Mouse (Mus musculus): Measurements from ENCODE around the gene Bax. TPM values are rescaled to one million over a fixed set of nuclear protein-coding genes. Genes with fewer than 3 reads are reported as not detected.
"Not testable (repeated sequence)": the region's sequence is repeated elsewhere in the genome, so short reads cannot be mapped to it uniquely, and the experiment has no call there.

The Bax gene
- polyA plus RNA-seq, 1 experiment = 20.1 TPM

DNA sequence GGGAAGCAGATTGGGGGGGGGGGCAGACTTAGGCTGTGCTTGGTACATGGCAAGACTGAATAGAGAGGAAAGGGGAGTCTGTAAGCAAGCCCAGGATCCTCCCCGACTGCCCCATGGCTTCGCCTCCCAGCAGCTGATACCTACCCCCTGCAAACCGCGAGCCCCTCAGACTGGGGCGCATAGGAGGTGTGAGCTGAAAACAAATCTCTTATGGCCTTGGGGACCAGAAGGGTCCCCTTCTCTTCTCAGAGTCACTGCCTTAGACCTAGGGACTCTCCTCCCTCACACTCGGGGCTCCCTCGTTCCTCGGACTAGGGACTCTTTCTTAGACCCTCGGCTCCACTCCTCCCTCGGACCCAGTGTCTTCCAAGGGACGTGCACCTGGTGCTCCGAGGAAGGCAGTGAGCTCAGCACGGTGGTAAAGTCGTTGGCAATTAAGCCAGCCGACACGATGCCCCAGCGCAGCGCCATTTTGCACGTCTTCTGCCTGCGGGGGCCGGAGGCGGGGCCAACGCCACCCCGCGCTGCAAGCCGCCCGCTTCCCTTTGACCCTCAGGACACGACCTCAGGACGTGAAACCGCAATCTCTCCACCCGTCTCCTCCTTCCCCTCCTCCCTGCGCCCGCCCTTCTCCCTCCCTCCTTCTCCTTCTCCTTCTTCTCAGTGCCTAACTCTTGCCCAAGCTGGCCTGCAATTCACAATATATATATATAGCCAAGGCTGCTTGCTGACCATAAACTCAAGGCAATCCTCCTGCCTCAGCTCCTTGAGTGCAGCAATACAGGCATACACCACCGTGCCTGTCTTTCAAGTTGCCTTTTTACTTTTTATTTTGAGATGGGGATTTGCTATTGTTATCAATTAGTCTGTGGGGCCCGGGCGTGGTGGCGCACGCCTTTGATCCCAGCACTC lies 21.9 kb upstream of the Bax start, which contains the start of gene Dhdh:
Dhdh (minus strand) TSS at position 513 of the 912 bp plus-strand sequence.
- Histone ChIP-seq H3K27ac (replicated peaks; ENCODE audit: low read depth, low read length) (peak within 1 kb of the TSS; percentile 82), H3K4me1 (ENCODE audit: control insufficient read depth, insufficient read depth, insufficient read length, low read length) (peaks cover 4% of the 10 kb centered on the region; the same call in 1 of the 2 replicates), H3K4me3 (ENCODE audit: insufficient read depth, low read depth, low read length) (peak within 1 kb of the TSS; percentile 91)

DNA sequence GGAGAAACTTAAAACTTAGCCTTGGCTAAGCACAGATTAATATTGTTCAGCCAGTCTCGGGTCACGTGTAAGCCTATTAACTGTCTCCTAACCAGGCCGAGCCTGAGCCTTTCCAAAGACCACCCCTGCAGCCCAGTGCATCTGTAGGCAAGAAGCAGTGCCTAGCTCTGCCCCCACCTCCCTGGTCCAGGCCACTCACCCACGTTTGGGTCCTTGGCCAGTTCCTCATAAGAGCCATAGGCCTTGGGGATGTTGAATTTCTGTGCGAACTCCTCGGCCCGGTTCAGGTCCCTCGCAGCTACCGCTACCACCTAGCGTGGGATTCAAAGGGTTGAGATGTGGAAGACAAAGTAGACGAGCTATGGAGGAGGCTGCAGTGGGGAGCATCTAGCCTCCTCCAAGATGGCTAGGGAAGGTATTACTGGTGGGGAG lies 21.2 kb upstream of the Bax start:
- H3K4me1 ChIP-seq (ENCODE audit: control insufficient read depth, insufficient read depth, insufficient read length, low read length) = peaks cover 4% of the 10 kb centered on the region; the same call in 1 of the 2 replicates
- H3K4me3 ChIP-seq (ENCODE audit: insufficient read depth, low read depth, low read length) = peak overlapping the region; percentile 91
- H3K27ac ChIP-seq (replicated peaks; ENCODE audit: low read depth, low read length) = peak overlapping the region; percentile 66

DNA sequence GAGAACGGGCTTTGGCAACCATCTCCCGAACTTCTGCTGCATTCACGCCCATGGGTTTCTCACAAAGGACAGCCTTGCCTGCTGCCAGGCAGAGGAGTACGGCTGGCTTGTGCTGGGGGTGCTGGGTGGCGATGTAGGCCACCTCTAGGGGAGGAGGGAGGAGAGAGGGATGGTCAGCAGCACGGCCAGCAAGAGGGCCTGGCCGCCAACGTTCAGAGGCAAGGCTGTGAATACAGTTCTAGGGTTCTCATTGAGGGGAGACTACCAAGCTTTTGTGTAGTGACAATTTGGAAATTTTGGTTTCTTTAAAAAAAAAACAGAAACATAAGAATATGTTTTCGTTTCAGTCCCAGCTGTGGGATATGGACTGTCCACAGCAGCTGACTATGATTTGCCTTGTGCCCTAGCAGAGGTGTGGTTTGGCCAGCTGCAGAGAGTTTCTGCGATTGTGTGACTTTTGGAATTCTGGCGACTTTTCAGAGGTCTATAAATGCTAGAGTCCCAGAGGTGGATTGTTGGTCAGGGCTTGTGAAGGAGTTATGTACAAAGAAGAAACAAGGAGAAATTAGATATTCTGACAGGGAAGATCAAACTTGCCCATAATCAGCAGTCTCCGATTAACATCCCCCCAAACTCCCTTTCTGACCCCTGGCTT lies 20.2 kb upstream of the Bax start, which contains the start of gene Gm45808:
Gm45808 (minus strand) TSS at position 51 of the 655 bp plus-strand sequence.
- peaks cover 4% of the 10 kb centered on the region; the same call in 1 of the 2 replicates for H3K4me1 ChIP-seq (ENCODE audit: control insufficient read depth, insufficient read depth, insufficient read length, low read length)
- H3K27ac ChIP-seq (replicated peaks; ENCODE audit: low read depth, low read length) = peak within 1 kb of the TSS; percentile 66
- H3K4me3 ChIP-seq (ENCODE audit: insufficient read depth, low read depth, low read length) = peak within 1 kb of the TSS; percentile 91

DNA sequence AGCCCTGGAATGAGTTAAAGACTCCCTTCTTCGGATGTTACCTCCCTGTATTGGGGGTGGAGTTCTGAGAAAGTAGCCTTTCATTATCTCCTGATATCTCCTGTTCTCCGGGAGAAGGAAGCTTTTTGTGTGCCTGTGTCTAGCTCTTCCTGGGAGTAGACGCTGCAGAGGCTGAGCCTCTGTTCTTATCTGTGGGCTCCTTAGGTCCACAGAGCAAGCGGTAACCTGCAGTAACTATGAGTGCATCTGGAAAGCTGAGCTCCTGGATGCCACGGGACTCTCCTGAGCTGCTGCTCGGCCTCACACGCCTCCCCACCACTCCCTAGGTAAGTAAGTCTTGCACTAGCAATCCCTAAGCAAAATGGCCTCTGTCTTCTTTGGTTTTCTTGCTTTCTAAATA lies 19.5 kb upstream of the Bax start:
- H3K4me1 ChIP-seq (ENCODE audit: control insufficient read depth, insufficient read depth, insufficient read length, low read length) = peaks cover 4% of the 10 kb centered on the region; the same call in 1 of the 2 replicates
- H3K4me3 ChIP-seq (ENCODE audit: insufficient read depth, low read depth, low read length) = no peak overlapping the region
- no peak overlapping the region for H3K27ac ChIP-seq (replicated peaks; ENCODE audit: low read depth, low read length)

DNA sequence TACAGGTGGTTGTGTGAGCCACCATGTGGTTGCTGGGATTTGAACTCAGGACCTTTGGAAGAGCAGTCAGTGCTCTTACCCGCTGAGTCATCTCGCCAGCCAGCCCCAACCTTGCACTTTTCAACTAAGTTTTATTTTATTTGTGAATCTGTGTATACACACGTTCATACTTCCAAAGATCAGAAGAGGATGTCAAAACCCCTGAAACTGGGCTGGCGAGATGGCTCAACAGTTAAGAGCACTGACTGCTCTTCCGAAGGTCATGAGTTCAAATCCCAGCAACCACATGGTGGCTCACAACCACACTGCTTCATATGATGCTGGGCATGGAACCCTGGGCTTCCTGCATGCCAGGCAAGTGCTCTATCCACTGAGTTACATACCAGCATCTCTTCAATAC lies 18.3 kb upstream of the Bax start:
- H3K27ac ChIP-seq (replicated peaks; ENCODE audit: low read depth, low read length) = not testable (repeated sequence)

DNA sequence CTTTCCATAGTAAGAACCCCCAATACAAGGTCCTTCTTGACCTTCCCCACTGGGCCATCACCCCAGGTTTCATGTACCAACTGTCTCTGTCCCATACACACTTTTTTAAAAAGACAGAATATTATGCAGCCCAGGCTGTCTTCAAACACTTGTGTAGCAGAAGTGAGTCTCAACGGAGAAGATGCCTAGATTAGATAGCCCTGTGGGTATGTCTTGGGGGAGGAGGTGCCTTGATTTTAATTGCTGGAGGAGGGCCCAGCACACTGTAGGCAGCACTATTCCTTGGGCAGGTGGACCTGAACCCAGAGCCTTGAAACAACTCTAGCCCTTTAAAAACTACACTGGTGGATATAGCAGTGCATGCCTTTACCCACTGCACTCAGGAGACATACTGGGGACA lies 15.5 kb upstream of the Bax start:
- Histone ChIP-seq H3K4me1 (ENCODE audit: control insufficient read depth, insufficient read depth, insufficient read length, low read length) (no peaks in the 10 kb centered on the region; the same call in 1 of the 2 replicates), H3K4me3 (ENCODE audit: insufficient read depth, low read depth, low read length) (no peak overlapping the region), H3K27ac (replicated peaks; ENCODE audit: low read depth, low read length) (no peak overlapping the region)

More for the DNA sequence above, 18.3 kb upstream of the Bax start:
- not testable (repeated sequence) for H3K4me1 ChIP-seq (ENCODE audit: control insufficient read depth, insufficient read depth, insufficient read length, low read length); H3K4me3 ChIP-seq (ENCODE audit: insufficient read depth, low read depth, low read length)

DNA sequence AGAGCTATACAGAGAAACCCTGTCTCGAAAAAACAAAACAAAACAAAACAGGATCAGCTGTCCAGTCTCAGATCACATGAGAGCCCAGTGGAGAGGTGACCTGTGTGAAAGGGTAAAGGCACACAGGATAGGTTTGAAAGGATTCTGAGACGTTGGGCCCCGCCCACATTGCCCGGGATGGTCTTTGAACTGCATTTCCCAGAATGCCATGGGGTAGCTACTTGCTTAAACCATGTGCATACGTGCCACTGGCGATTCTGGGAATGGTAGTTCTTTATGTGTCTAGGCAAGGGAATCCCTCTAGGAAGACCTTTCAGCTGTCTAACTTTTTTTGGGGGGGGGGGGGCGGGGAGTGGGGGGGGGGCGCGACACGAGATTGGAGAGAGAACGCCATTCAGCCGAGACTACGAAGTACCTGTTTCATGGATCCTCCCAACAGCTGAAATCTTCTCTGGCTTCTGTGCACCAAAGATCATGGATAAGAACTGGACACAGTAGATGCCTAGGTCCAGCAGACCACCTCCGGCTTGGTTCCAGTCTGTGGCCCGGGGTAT lies 14.8 kb upstream of the Bax start, which contains the start of gene Tulp2:
Tulp2 (plus strand) TSS at position 504 of the 554 bp plus-strand sequence.
- H3K27ac ChIP-seq (replicated peaks; ENCODE audit: low read depth, low read length) = no peak within 1 kb of the TSS
- H3K4me3 ChIP-seq (ENCODE audit: insufficient read depth, low read depth, low read length) = no peak within 1 kb of the TSS

DNA sequence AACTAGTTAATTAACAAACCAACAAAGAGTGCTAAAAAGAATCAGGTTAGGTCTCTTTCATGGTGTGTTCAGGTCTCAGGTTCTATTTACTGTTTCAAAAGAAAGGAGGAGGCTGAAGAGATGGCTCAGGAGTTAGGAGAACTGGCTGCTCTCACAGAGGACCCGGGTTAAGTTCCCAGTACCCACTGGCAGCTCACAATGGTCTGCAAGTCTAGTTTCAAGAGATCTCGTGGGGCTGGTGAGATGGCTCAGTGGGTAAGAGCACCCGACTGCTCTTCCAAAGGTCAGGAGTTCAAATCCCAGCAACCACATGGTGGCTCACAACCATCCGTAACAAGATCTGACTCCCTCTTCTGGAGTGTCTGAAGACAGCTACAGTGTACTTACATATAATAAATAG lies 13.6 kb upstream of the Bax start:
- H3K4me1 ChIP-seq (ENCODE audit: control insufficient read depth, insufficient read depth, insufficient read length, low read length); H3K4me3 ChIP-seq (ENCODE audit: insufficient read depth, low read depth, low read length); H3K27ac ChIP-seq (replicated peaks; ENCODE audit: low read depth, low read length): not testable (repeated sequence)

More for the DNA sequence above, 14.8 kb upstream of the Bax start, which contains the start of gene Tulp2:
- no peaks in the 10 kb centered on the region for H3K4me1 ChIP-seq (ENCODE audit: control insufficient read depth, insufficient read depth, insufficient read length, low read length)

DNA sequence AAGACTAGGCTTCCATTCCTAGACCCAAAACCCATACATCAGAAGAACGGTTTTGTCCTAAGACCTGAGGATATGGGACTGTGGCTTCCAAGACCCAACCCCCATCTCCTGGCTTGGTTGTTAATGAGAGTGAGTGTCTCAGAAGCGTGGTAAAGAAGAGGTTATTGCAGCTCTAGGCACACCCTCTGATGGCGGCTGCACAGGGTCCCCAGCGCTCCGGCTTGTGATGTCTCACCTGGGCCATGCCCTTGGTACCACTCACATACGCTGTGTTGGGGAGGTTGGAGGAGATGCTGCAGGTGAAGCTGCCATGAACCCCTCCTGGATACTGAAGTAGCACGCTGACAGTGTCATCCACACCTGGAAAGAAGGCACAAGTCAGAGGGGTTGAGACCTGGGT lies 12.1 kb upstream of the Bax start:
- Histone ChIP-seq H3K27ac (replicated peaks; ENCODE audit: low read depth, low read length) (no peak overlapping the region), H3K4me1 (ENCODE audit: control insufficient read depth, insufficient read depth, insufficient read length, low read length) (no peaks in the 10 kb centered on the region), H3K4me3 (ENCODE audit: insufficient read depth, low read depth, low read length) (no peak overlapping the region)

DNA sequence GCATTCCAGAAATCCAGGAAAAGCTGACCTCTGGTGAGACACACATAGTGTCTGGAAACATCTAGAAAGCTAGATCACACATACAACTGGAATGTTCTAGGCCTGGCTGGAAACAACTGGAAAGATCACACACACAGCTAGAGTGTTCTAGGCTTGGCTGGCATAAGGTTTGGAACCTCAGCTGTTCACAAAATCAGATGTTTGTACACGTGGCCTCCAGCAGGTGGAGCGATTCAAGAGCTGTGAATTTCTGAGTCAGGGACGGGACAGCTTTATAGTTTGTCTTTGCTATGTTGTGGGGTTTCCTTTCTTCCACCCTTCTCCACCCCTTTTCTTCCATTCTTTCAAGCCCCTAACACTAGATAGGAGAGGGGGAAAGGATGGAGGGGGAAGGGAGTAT lies 10.3 kb upstream of the Bax start:
- no peak overlapping the region for H3K27ac ChIP-seq (replicated peaks; ENCODE audit: low read depth, low read length)
- H3K4me3 ChIP-seq (ENCODE audit: insufficient read depth, low read depth, low read length) = no peak overlapping the region
- H3K4me1 ChIP-seq (ENCODE audit: control insufficient read depth, insufficient read depth, insufficient read length, low read length) = no peaks in the 10 kb centered on the region

DNA sequence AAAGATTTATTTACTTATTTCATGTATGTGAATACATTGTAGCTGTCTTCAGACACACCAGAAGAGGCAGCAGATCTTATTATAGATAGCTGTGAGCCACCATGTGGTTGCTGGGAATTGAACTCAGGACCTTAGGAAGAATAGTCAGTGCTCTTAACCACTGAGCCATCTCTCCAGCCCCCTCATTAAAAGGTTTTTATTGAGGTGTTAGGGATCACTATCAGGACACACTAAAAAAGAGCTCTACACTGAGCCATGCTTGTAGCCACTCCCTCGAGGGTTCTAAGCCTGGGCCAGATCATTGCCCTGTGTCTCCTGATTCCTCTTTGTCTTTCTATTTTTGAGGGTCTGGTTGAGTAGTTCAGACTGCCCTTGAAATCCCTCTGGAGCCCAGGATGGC lies 9.8 kb upstream of the Bax start:
- H3K4me1 ChIP-seq (ENCODE audit: control insufficient read depth, insufficient read depth, insufficient read length, low read length) = no peaks in the 10 kb centered on the region
- no peak overlapping the region for H3K27ac ChIP-seq (replicated peaks; ENCODE audit: low read depth, low read length)
- no peak overlapping the region for H3K4me3 ChIP-seq (ENCODE audit: insufficient read depth, low read depth, low read length)

DNA sequence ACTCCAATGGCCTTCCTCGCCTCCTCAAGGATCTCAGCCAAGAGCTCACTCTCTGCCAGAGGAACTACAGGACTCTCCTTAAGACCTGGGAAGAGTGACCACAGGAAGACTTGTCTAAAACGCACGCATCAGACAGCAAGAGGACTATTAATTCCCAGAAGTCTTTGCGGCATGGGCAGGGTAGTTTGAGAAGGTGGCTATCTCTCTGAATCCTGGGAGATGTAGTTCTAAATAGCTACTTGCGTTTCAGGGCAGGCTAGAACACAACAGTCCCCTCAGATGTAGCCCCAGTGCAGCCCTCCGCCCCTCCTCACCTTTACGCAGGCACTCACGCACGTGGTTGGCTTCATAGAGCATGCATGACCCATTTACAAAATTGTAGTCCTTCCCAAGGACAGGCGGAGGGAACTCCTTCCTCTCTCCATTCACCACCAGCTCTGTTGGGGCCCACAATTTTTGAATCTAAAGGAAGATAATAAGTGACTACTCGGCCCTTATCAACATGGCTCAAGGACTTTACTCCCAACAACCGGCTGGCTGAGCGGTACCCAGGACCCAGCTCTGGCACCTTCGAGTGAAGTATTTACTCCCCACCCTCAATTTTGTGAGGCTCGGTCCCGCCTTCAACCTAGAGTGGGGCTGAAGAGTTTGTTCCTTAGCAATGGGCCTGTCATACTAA lies 8.7 kb upstream of the Bax start:
- H3K27ac ChIP-seq (replicated peaks; ENCODE audit: low read depth, low read length) = no peak overlapping the region
- no peaks in the 10 kb centered on the region for H3K4me1 ChIP-seq (ENCODE audit: control insufficient read depth, insufficient read depth, insufficient read length, low read length)
- H3K4me3 ChIP-seq (ENCODE audit: insufficient read depth, low read depth, low read length) = no peak overlapping the region

DNA sequence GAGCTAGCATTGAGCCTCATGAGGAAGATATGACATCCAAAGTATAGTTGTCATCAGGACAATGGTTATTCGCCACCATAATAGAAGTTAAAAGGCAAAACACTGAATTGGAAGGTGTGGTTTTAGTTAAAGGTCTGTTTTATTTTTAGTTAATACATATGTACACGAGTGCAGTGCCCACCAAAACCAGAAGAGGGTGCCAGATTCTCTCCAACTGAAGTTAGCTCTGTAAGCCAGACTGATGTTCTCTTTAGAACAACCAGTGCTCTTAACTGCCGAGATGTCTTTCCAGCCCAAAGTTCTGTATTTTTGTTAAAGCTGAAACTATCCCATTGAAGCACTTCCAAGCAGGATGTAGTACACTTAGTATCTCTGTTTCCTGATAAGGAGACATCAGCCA lies 4.2 kb upstream of the Bax start:
- Histone ChIP-seq H3K4me1 (ENCODE audit: control insufficient read depth, insufficient read depth, insufficient read length, low read length) (peaks cover 3% of the 10 kb centered on the region), H3K4me3 (ENCODE audit: insufficient read depth, low read depth, low read length) (no peak overlapping the region), H3K27ac (replicated peaks; ENCODE audit: low read depth, low read length) (no peak overlapping the region)

DNA sequence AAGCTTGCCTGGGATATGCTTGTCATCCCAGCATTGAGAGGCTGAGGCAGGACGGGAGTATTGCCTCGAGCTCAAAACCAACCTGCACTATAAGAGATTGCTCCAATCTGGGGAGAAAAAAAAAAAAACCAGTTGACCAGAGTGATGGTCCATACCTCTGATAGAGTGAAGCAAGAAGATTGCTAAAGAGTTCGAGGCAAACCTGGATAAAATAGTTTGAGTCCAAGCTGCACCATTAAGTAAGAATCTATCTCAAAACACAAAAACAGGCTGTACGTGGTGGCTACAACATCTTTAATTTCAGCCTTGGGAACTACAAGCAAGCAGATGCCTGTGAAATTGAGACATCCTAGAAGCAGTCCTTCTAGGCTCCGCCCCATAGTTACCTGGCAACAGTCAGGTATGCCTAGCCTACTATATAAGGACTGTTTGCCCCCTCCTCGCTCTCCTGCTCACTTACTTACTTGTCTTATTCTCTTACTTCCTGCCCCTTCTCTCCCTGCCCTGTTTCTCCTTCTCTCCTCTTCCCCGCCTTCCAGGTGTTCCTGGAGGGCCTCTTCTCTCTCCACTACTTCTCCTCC lies 482 bp upstream of the Bax start:
- H3K27ac ChIP-seq (replicated peaks; ENCODE audit: low read depth, low read length) = no peak overlapping the region
- H3K4me3 ChIP-seq (ENCODE audit: insufficient read depth, low read depth, low read length) = peak overlapping the region; percentile 61
- H3K4me1 ChIP-seq (ENCODE audit: control insufficient read depth, insufficient read depth, insufficient read length, low read length) = peaks cover 6% of the 10 kb centered on the region

Data from brown adipose tissue, adult 24 weeks (tissue).